Mouse (Mus musculus): ENCODE measurements around the gene Col3a1. TPM values are rescaled to one million over a fixed set of nuclear protein-coding genes. Genes with fewer than 3 reads are reported as not detected.

Gene Col3a1
- polyA plus RNA-seq, 1 experiment: 20.4 TPM

- Histone ChIP-seq H3K27ac (ENCODE audit: control insufficient read depth, insufficient read depth, low read depth, low read length, poor library complexity) (no peak overlapping the region), H3K4me1 (ENCODE audit: control insufficient read depth, insufficient read depth, low read length) (no peaks in the 10 kb centered on the region), H3K4me3 (replicated peaks; ENCODE audit: control insufficient read depth, low read depth, low read length) (no peak overlapping the region)
- TF ChIP-seq CTCF (IDR thresholded peaks at IDR 0.05; ENCODE audit: control insufficient read depth, insufficient read depth, low read length): no peak
- no peak for TF ChIP-seq POLR2A (IDR thresholded peaks at IDR 0.05; ENCODE audit: borderline replicate concordance, control insufficient read depth, low read depth, low read length)
Observed at GRCm38 (mm10) chr1:45311962-45312361, 624 bp downstream of the Col3a1 start.

- H3K4me1 ChIP-seq (ENCODE audit: control insufficient read depth, insufficient read depth, low read length): no peaks in the 10 kb centered on the region
- H3K27ac ChIP-seq (ENCODE audit: control insufficient read depth, insufficient read depth, low read depth, low read length, poor library complexity): no peak overlapping the region
- TF ChIP-seq CTCF (IDR thresholded peaks at IDR 0.05; ENCODE audit: control insufficient read depth, insufficient read depth, low read length): no peak
- no peak for TF ChIP-seq POLR2A (IDR thresholded peaks at IDR 0.05; ENCODE audit: borderline replicate concordance, control insufficient read depth, low read depth, low read length)
- no peak overlapping the region for H3K4me3 ChIP-seq (replicated peaks; ENCODE audit: control insufficient read depth, low read depth, low read length)
Observed at GRCm38 (mm10) chr1:45312870-45313269, 1.5 kb downstream of the Col3a1 start.

- TF ChIP-seq POLR2A (IDR thresholded peaks at IDR 0.05; ENCODE audit: borderline replicate concordance, control insufficient read depth, low read depth, low read length) (no peak), CTCF (IDR thresholded peaks at IDR 0.05; ENCODE audit: control insufficient read depth, insufficient read depth, low read length) (no peak)
- 9% methylated on average over 11 of the region's 11 CpGs for WGBS
- Histone ChIP-seq H3K4me1 (ENCODE audit: control insufficient read depth, insufficient read depth, low read length) (no peaks in the 10 kb centered on the region), H3K27ac (ENCODE audit: control insufficient read depth, insufficient read depth, low read depth, low read length, poor library complexity) (no peak overlapping the region), H3K4me3 (replicated peaks; ENCODE audit: control insufficient read depth, low read depth, low read length) (no peak overlapping the region)
Observed at GRCm38 (mm10) chr1:45313696-45314295, 2.5 kb downstream of the Col3a1 start.

- Histone ChIP-seq H3K4me1 (ENCODE audit: control insufficient read depth, insufficient read depth, low read length) (no peaks in the 10 kb centered on the region), H3K27ac (ENCODE audit: control insufficient read depth, insufficient read depth, low read depth, low read length, poor library complexity) (no peak overlapping the region), H3K4me3 (replicated peaks; ENCODE audit: control insufficient read depth, low read depth, low read length) (no peak overlapping the region)
- WGBS: 47% methylated on average over 7 of the region's 7 CpGs
- no peak for TF ChIP-seq CTCF (IDR thresholded peaks at IDR 0.05; ENCODE audit: control insufficient read depth, insufficient read depth, low read length)
- TF ChIP-seq POLR2A (IDR thresholded peaks at IDR 0.05; ENCODE audit: borderline replicate concordance, control insufficient read depth, low read depth, low read length): no peak
Observed at GRCm38 (mm10) chr1:45315767-45316528, 4.6 kb downstream of the Col3a1 start.

- Histone ChIP-seq H3K27ac (ENCODE audit: control insufficient read depth, insufficient read depth, low read depth, low read length, poor library complexity) (no peak overlapping the region), H3K4me1 (ENCODE audit: control insufficient read depth, insufficient read depth, low read length) (no peaks in the 10 kb centered on the region), H3K4me3 (replicated peaks; ENCODE audit: control insufficient read depth, low read depth, low read length) (no peak overlapping the region)
- WGBS: 57% methylated on average over 1 of the region's 1 CpGs
- TF ChIP-seq CTCF (IDR thresholded peaks at IDR 0.05; ENCODE audit: control insufficient read depth, insufficient read depth, low read length) (no peak), POLR2A (IDR thresholded peaks at IDR 0.05; ENCODE audit: borderline replicate concordance, control insufficient read depth, low read depth, low read length) (no peak)
Observed at GRCm38 (mm10) chr1:45318241-45318640, 6.9 kb downstream of the Col3a1 start.

- H3K4me3 ChIP-seq (replicated peaks; ENCODE audit: control insufficient read depth, low read depth, low read length): no peak overlapping the region
- H3K27ac ChIP-seq (ENCODE audit: control insufficient read depth, insufficient read depth, low read depth, low read length, poor library complexity): no peak overlapping the region
- H3K4me1 ChIP-seq (ENCODE audit: control insufficient read depth, insufficient read depth, low read length): no peaks in the 10 kb centered on the region
- TF ChIP-seq POLR2A (IDR thresholded peaks at IDR 0.05; ENCODE audit: borderline replicate concordance, control insufficient read depth, low read depth, low read length) (no peak), CTCF (IDR thresholded peaks at IDR 0.05; ENCODE audit: control insufficient read depth, insufficient read depth, low read length) (no peak)
Observed at GRCm38 (mm10) chr1:45320861-45321260, 9.5 kb downstream of the Col3a1 start.

GRCm38 (mm10) chr1:45329149-45329548, 17.8 kb downstream of the Col3a1 start:
- H3K27ac ChIP-seq (ENCODE audit: control insufficient read depth, insufficient read depth, low read depth, low read length, poor library complexity): no peak overlapping the region
- no peak overlapping the region for H3K4me3 ChIP-seq (replicated peaks; ENCODE audit: control insufficient read depth, low read depth, low read length)
- WGBS: 74% methylated on average over 1 of the region's 1 CpGs
- H3K4me1 ChIP-seq (ENCODE audit: control insufficient read depth, insufficient read depth, low read length): no peaks in the 10 kb centered on the region
- TF ChIP-seq POLR2A (IDR thresholded peaks at IDR 0.05; ENCODE audit: borderline replicate concordance, control insufficient read depth, low read depth, low read length) (no peak), CTCF (IDR thresholded peaks at IDR 0.05; ENCODE audit: control insufficient read depth, insufficient read depth, low read length) (no peak)

- WGBS: 80% methylated on average over 4 of the region's 4 CpGs
- no peak for TF ChIP-seq POLR2A (IDR thresholded peaks at IDR 0.05; ENCODE audit: borderline replicate concordance, control insufficient read depth, low read depth, low read length)
- TF ChIP-seq CTCF (IDR thresholded peaks at IDR 0.05; ENCODE audit: control insufficient read depth, insufficient read depth, low read length): no peak
- Histone ChIP-seq H3K27ac (ENCODE audit: control insufficient read depth, insufficient read depth, low read depth, low read length, poor library complexity) (no peak overlapping the region), H3K4me1 (ENCODE audit: control insufficient read depth, insufficient read depth, low read length) (no peaks in the 10 kb centered on the region), H3K4me3 (replicated peaks; ENCODE audit: control insufficient read depth, low read depth, low read length) (no peak overlapping the region)
Observed at GRCm38 (mm10) chr1:45355944-45356343, 44.6 kb downstream of the Col3a1 start.

Data from bone marrow, adult 2 months (tissue).